Mouse (Mus musculus) forebrain, embryonic 14.5 days (tissue): Measurements from ENCODE around the gene Wars2. TPM values are rescaled to one million over a fixed set of nuclear protein-coding genes. Genes with fewer than 3 reads are reported as not detected.

Experiments used
- microRNA-seq: library from miRNA; unstranded; fragments of <30 nt; microRNA quantifications from one replicate; pipeline ENCODE4, GENCODE M21; 2016
- polyA plus RNA-seq: library from polyadenylated mRNA; unstranded; fragments of >200 nt; fragmentation: Nextera tagmentation; extraction: Ambion mirVana; gene quantifications from 2 replicates; pipeline ENCODE4 v1.2.1, GENCODE M21; 2014

Wars2 gene
- polyA plus RNA-seq, 1 experiment from 2014 or later: 4.9 TPM

Small RNA genes lying within 50 kb of the gene (microRNA-seq; reads per million reads assigned to microRNA genes)
- gene Mir6481: not detected

Other genes with a start within 250 kb of the Wars2 start
- not detected in 2 replicates for gene Hao2, start 247.8 kb upstream of the Wars2 start, polyA plus RNA-seq
- 0.24 and 0.59 TPM in 2 replicates for gene Tbx15, start 99.3 kb downstream of the Wars2 start, polyA plus RNA-seq